Mouse (Mus musculus): ENCODE results near the gene Olfr16. TPM values are rescaled to one million over a fixed set of nuclear protein-coding genes. Genes with fewer than 3 reads are reported as not detected.

The Olfr16 gene
- polyA plus RNA-seq (2012; rRNA removed) = not detected in 2 replicates

- H3K27me3 ChIP-seq (ENCODE audit: control insufficient read depth, insufficient read depth, low read length) = no peaks in the 10 kb centered on the region
- H3K4me3 ChIP-seq (ENCODE audit: extremely low read depth, insufficient read depth, insufficient read length) = no peak within 1 kb of the TSS
- no peak within 1 kb of the TSS for H3K27ac ChIP-seq (ENCODE audit: insufficient read depth, low read length)
- 37% methylated on average over 1 of the region's 1 CpGs for WGBS
- DNase-seq (ENCODE audit: low read depth in 1 of 2, low spot score in 2 of 2) = no peak
- H3K4me1 ChIP-seq (ENCODE audit: control insufficient read depth, insufficient read depth, insufficient read length) = no peaks in the 10 kb centered on the region
- TF ChIP-seq CTCF (IDR thresholded peaks at IDR 0.05; ENCODE audit: extremely low read depth, insufficient read depth, insufficient read length, insufficient replicate concordance) (no peak), POLR2A (IDR thresholded peaks at IDR 0.05; ENCODE audit: low read depth, low read length) (no peak)
- H3K36me3 ChIP-seq (ENCODE audit: control insufficient read depth, insufficient read depth, low read length) = no peaks in the 10 kb centered on the region
These were observed at the start of gene Olfr16 for GRCm38 (mm10) chr1:172950160-172950559. Olfr16 (plus strand) TSS chr1:172950409.

DNA sequence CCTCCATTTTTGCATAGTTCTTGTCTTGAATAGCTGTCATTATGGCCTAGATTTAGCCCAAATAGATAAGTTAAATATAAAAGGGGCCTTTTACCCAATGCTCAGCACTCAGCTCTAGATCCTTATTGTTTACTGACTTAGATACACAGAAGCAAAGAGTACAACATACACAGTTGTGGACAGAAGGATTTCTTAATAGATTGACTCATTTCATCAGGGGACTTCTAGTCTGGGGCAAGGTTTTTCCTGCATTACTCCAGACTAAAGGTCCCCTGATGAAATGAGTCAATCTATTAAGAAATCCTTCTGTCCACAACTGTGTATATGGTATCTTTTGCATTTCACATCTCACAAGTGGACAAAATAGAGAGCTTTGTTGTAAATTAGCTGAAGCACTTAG is 46.9 kb upstream of the Olfr16 start:
- Histone ChIP-seq H3K27ac (ENCODE audit: insufficient read depth, low read length) (no peak overlapping the region), H3K36me3 (ENCODE audit: control insufficient read depth, insufficient read depth, low read length) (no peaks in the 10 kb centered on the region), H3K27me3 (ENCODE audit: control insufficient read depth, insufficient read depth, low read length) (no peaks in the 10 kb centered on the region), H3K4me1 (ENCODE audit: control insufficient read depth, insufficient read depth, insufficient read length) (no peaks in the 10 kb centered on the region), H3K4me3 (ENCODE audit: extremely low read depth, insufficient read depth, insufficient read length) (no peak overlapping the region)
- no peak for DNase-seq (ENCODE audit: low read depth in 1 of 2, low spot score in 2 of 2)
- TF ChIP-seq CTCF (IDR thresholded peaks at IDR 0.05; ENCODE audit: extremely low read depth, insufficient read depth, insufficient read length, insufficient replicate concordance) (no peak), POLR2A (IDR thresholded peaks at IDR 0.05; ENCODE audit: low read depth, low read length) (no peak)

- Histone ChIP-seq H3K4me3 (ENCODE audit: extremely low read depth, insufficient read depth, insufficient read length) (no peak overlapping the region), H3K36me3 (ENCODE audit: control insufficient read depth, insufficient read depth, low read length) (no peaks in the 10 kb centered on the region), H3K27me3 (ENCODE audit: control insufficient read depth, insufficient read depth, low read length) (no peaks in the 10 kb centered on the region), H3K27ac (ENCODE audit: insufficient read depth, low read length) (no peak overlapping the region), H3K4me1 (ENCODE audit: control insufficient read depth, insufficient read depth, insufficient read length) (no peaks in the 10 kb centered on the region)
- 54% methylated on average over 1 of the region's 1 CpGs for WGBS
- no peak for DNase-seq (ENCODE audit: low read depth in 1 of 2, low spot score in 2 of 2)
- TF ChIP-seq CTCF (IDR thresholded peaks at IDR 0.05; ENCODE audit: extremely low read depth, insufficient read depth, insufficient read length, insufficient replicate concordance) (no peak), POLR2A (IDR thresholded peaks at IDR 0.05; ENCODE audit: low read depth, low read length) (no peak)
These were observed 33.1 kb upstream of the Olfr16 start for GRCm38 (mm10) chr1:172917115-172917514.

DNA sequence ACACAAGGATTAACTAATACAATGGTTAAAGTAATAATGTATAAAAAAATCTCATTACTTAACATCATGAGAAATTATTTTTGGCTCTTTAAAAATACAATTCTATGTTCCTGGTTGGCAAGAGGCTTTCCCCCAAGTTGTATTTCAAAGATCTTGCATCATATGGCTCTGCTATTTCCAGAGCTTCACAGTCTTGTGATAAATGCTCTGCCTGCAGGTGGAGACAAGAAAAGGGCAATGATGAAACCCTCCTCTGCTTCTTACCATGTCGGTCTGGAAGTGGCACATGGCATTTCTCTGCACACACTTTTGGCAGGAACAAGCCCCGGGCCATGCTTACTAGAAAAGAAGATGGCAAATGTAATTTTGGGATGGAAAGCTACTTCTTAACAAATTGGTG is 31.8 kb upstream of the Olfr16 start:
- Histone ChIP-seq H3K27me3 (ENCODE audit: control insufficient read depth, insufficient read depth, low read length) (no peaks in the 10 kb centered on the region), H3K4me1 (ENCODE audit: control insufficient read depth, insufficient read depth, insufficient read length) (no peaks in the 10 kb centered on the region), H3K36me3 (ENCODE audit: control insufficient read depth, insufficient read depth, low read length) (no peaks in the 10 kb centered on the region), H3K27ac (ENCODE audit: insufficient read depth, low read length) (no peak overlapping the region), H3K4me3 (ENCODE audit: extremely low read depth, insufficient read depth, insufficient read length) (no peak overlapping the region)
- 78% methylated on average over 2 of the region's 2 CpGs for WGBS
- no peak for DNase-seq (ENCODE audit: low read depth in 1 of 2, low spot score in 2 of 2)
- TF ChIP-seq POLR2A (IDR thresholded peaks at IDR 0.05; ENCODE audit: low read depth, low read length) (no peak), CTCF (IDR thresholded peaks at IDR 0.05; ENCODE audit: extremely low read depth, insufficient read depth, insufficient read length, insufficient replicate concordance) (no peak)

DNA sequence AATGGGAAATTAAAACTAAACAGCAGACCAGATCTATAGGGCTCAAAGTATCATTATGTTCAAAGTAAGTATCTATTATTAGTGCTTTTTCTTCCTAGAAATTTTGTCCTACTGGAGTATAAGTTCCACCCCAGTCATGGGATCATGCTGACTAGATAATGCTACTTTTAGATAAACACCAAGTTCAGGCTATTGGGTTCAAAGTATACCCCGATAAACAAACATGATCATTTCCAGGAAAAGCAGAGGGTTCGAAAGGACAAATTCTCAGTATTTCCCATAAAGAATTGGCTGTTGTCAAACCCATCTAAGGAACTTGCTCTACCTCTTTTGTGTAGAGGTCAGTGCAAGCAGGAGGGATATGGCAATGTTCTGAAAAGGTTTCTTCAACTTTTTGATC is 18.0 kb upstream of the Olfr16 start:
- Histone ChIP-seq H3K36me3 (ENCODE audit: control insufficient read depth, insufficient read depth, low read length) (no peaks in the 10 kb centered on the region), H3K4me3 (ENCODE audit: extremely low read depth, insufficient read depth, insufficient read length) (no peak overlapping the region), H3K4me1 (ENCODE audit: control insufficient read depth, insufficient read depth, insufficient read length) (no peaks in the 10 kb centered on the region), H3K27ac (ENCODE audit: insufficient read depth, low read length) (no peak overlapping the region), H3K27me3 (ENCODE audit: control insufficient read depth, insufficient read depth, low read length) (no peaks in the 10 kb centered on the region)
- TF ChIP-seq POLR2A (IDR thresholded peaks at IDR 0.05; ENCODE audit: low read depth, low read length) (no peak), CTCF (IDR thresholded peaks at IDR 0.05; ENCODE audit: extremely low read depth, insufficient read depth, insufficient read length, insufficient replicate concordance) (no peak)
- 92% methylated on average over 2 of the region's 2 CpGs for WGBS
- no peak for DNase-seq (ENCODE audit: low read depth in 1 of 2, low spot score in 2 of 2)

DNA sequence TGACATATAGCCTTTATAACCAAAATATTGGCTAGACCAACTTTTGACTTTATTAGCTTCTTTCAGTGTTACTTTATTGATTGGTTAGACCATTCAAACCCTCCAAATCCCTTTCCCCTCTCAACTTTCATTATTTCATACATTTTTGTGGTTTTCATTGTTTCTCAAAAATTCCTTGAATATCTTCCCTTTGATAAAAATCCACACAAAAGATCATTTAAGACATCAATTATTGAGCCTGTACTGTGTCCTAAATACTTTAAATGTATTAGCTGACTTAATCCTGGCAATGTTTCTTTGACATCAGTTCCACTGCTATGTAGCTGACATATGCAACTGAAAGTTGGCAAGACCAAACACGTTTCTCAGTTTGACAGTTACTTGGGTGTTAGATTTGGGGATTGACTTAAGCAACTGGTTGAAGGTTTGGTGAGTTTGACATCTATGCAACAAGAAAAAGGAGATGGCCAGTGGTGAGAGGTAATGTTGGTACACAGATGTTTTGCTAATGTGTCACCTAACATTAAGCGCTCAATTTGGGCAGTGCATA is 1.0 kb downstream of the Olfr16 start:
- 73% methylated on average over 2 of the region's 2 CpGs for WGBS
- H3K4me3 ChIP-seq (ENCODE audit: extremely low read depth, insufficient read depth, insufficient read length) = no peak overlapping the region
- no peaks in the 10 kb centered on the region for H3K27me3 ChIP-seq (ENCODE audit: control insufficient read depth, insufficient read depth, low read length)
- no peaks in the 10 kb centered on the region for H3K36me3 ChIP-seq (ENCODE audit: control insufficient read depth, insufficient read depth, low read length)
- TF ChIP-seq POLR2A (IDR thresholded peaks at IDR 0.05; ENCODE audit: low read depth, low read length) (no peak), CTCF (IDR thresholded peaks at IDR 0.05; ENCODE audit: extremely low read depth, insufficient read depth, insufficient read length, insufficient replicate concordance) (no peak)
- no peak overlapping the region for H3K27ac ChIP-seq (ENCODE audit: insufficient read depth, low read length)
- no peak for DNase-seq (ENCODE audit: low read depth in 1 of 2, low spot score in 2 of 2)
- no peaks in the 10 kb centered on the region for H3K4me1 ChIP-seq (ENCODE audit: control insufficient read depth, insufficient read depth, insufficient read length)

GRCm38 (mm10) chr1:172955376-172955775 is 5.2 kb downstream of the Olfr16 start:
- H3K4me1 ChIP-seq (ENCODE audit: control insufficient read depth, insufficient read depth, insufficient read length) = no peaks in the 10 kb centered on the region
- DNase-seq (ENCODE audit: low read depth in 1 of 2, low spot score in 2 of 2) = no peak
- WGBS = 68% methylated on average over 4 of the region's 4 CpGs

More at GRCm38 (mm10) chr1:172955376-172955775, 5.2 kb downstream of the Olfr16 start:
- Histone ChIP-seq H3K4me3 (ENCODE audit: extremely low read depth, insufficient read depth, insufficient read length) (no peak overlapping the region), H3K27ac (ENCODE audit: insufficient read depth, low read length) (no peak overlapping the region), H3K36me3 (ENCODE audit: control insufficient read depth, insufficient read depth, low read length) (no peaks in the 10 kb centered on the region), H3K27me3 (ENCODE audit: control insufficient read depth, insufficient read depth, low read length) (no peaks in the 10 kb centered on the region)
- TF ChIP-seq CTCF (IDR thresholded peaks at IDR 0.05; ENCODE audit: extremely low read depth, insufficient read depth, insufficient read length, insufficient replicate concordance) = no peak
- no peak for TF ChIP-seq POLR2A (IDR thresholded peaks at IDR 0.05; ENCODE audit: low read depth, low read length)

Measured in spleen, adult 2 months (tissue).